Mouse (Mus musculus) MEL (cell line): Measurements from ENCODE around the gene Eif4g1.

Experiments used
- CTCF ChIP-seq, 3 experiments: IDR thresholded peaks in 2 of 3; conservative IDR thresholded peaks in 1 of 3; 2 replicates each; pipeline ENCODE4 v1.5.1; 2011 to 2012; ENCODE audit warnings: low read length in 3 of 3, low read depth in 2 of 3, mild to moderate bottlenecking in 2 of 3, improper control_type of control experiment in 1 of 3, inconsistent platforms in 1 of 3, mixed read lengths in 1 of 3, moderate library complexity in 1 of 3; ENCODE audit not compliant: control insufficient read depth in 1 of 3, insufficient read depth in 1 of 3, poor library complexity in 1 of 3, severe bottlenecking in 1 of 3
- EP300 ChIP-seq, 2 experiments: IDR thresholded peaks; 2 replicates each; pipeline ENCODE4 v1.6.1; 2011; ENCODE audit warnings: improper control_type of control experiment in 2 of 2, low read length in 2 of 2, low read depth in 1 of 2, mild to moderate bottlenecking in 1 of 2
- GABPA ChIP-seq: IDR thresholded peaks from 2 replicates; pipeline ENCODE4 v1.6.1; 2012; ENCODE audit warnings: low read depth, mild to moderate bottlenecking, inconsistent platforms, low read length, improper control_type of control experiment, moderate library complexity
- GATA1 ChIP-seq: IDR thresholded peaks from 2 replicates; pipeline ENCODE4 v1.6.1; 2011; ENCODE audit warnings: low read depth, low read length, improper control_type of control experiment
- MAZ ChIP-seq: IDR thresholded peaks from 2 replicates; pipeline ENCODE4 v1.6.1; 2012; ENCODE audit warnings: low read depth, mild to moderate bottlenecking, inconsistent platforms, low read length, improper control_type of control experiment
- MYB ChIP-seq: IDR thresholded peaks from 2 replicates; pipeline ENCODE4 v1.6.1; 2011; ENCODE audit warnings: mild to moderate bottlenecking, low read depth, low read length, improper control_type of control experiment
- MYC ChIP-seq: IDR thresholded peaks from 2 replicates; pipeline ENCODE4 v1.6.1; 2011; ENCODE audit warnings: low read depth, mild to moderate bottlenecking, low read length, improper control_type of control experiment, moderate library complexity
- NELFE ChIP-seq: IDR thresholded peaks from 2 replicates; pipeline ENCODE4 v1.6.1; 2011; ENCODE audit warnings: low read depth, low read length, improper control_type of control experiment
- POLR2A ChIP-seq, 2 experiments: IDR thresholded peaks; 2 replicates each; pipeline ENCODE4 v1.6.1; 2011 to 2012; ENCODE audit warnings: low read length in 2 of 2, mild to moderate bottlenecking in 2 of 2, control low read depth in 1 of 2, improper control_type of control experiment in 1 of 2, low read depth in 1 of 2, moderate library complexity in 1 of 2; ENCODE audit not compliant: control insufficient read depth in 1 of 2, insufficient read depth in 1 of 2, poor library complexity in 1 of 2
- SMC3 ChIP-seq: IDR thresholded peaks from 2 replicates; pipeline ENCODE4 v1.6.1; 2011; ENCODE audit warnings: low read depth, low read length, improper control_type of control experiment
- TBP ChIP-seq: IDR thresholded peaks from 2 replicates; pipeline ENCODE4 v1.8.0; 2011; ENCODE audit warnings: low read depth, low read length, improper control_type of control experiment
- UBTF ChIP-seq: IDR thresholded peaks from 2 replicates; pipeline ENCODE4 v1.6.1; 2012; ENCODE audit warnings: low read depth, mild to moderate bottlenecking, inconsistent platforms, low read length, improper control_type of control experiment, moderate library complexity, borderline replicate concordance; ENCODE audit not compliant: insufficient read depth
- USF1 ChIP-seq: IDR thresholded peaks from 2 replicates; pipeline ENCODE4 v1.6.1; 2014; ENCODE audit warnings: low read depth, mild to moderate bottlenecking, inconsistent platforms, low read length, improper control_type of control experiment, moderate library complexity
- ZNF384 ChIP-seq: IDR thresholded peaks from 2 replicates; pipeline ENCODE4 v1.6.1; 2012; ENCODE audit warnings: low read depth, mild to moderate bottlenecking, inconsistent platforms, low read length, improper control_type of control experiment

DNA sequence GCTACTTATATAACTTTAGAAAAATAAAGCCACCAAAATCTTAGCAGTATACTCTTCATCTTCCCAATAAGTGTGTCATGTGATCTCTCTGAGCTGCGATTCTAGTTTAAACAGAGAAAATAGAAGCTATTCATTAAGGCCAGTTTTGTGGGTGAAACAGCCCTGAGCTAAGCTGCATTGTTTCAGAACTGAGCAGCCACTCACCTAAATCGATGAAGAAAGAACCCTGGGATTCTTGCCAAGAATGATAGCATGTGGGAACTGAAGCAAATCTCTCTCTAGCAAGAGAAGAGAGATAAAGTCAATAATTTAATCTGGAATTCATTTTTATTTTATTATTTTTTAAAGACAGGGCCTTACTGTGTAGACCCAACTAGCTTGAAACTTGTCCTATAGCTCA is 44.9 kb upstream of the Eif4g1 start:
- TF ChIP-seq CTCF (IDR thresholded peaks at IDR 0.05 in 2 of 3, conservative IDR thresholded peaks at IDR 0.05 in 1 of 3; ENCODE audit: control insufficient read depth in 1 of 3, insufficient read depth in 1 of 3, low read depth in 2 of 3, low read length in 3 of 3, poor library complexity in 1 of 3, severe bottlenecking in 1 of 3) = no peak
- no peak for TF ChIP-seq MYC
- no peak for TF ChIP-seq NELFE
- no peak for TF ChIP-seq MYB
- no peak for TF ChIP-seq GABPA
- TF ChIP-seq USF1 = peak; percentile 48; the same call in 1 of the 2 replicates
- TF ChIP-seq EP300 (IDR thresholded peaks at IDR 0.05; ENCODE audit: low read depth in 1 of 2, low read length in 2 of 2) = no peak
- no peak for TF ChIP-seq UBTF
- TF ChIP-seq TBP = no peak
- TF ChIP-seq GATA1 = 0 out of 2 replicates have a peak, but pooled peaks have one; percentile 26
- TF ChIP-seq POLR2A (IDR thresholded peaks at IDR 0.05; ENCODE audit: control insufficient read depth in 1 of 2, insufficient read depth in 1 of 2, low read depth in 1 of 2, low read length in 2 of 2, poor library complexity in 1 of 2) = no peak
- no peak for TF ChIP-seq ZNF384
- TF ChIP-seq SMC3 = no peak
- TF ChIP-seq MAZ = no peak
